Mouse (Mus musculus): ENCODE measurements around the gene Pigz. TPM values are rescaled to one million over a fixed set of nuclear protein-coding genes. Genes with fewer than 3 reads are reported as not detected.
"Not testable (repeated sequence)": the region's sequence is repeated elsewhere in the genome, so short reads cannot be mapped to it uniquely, and the experiment has no call there.

The Pigz gene
- polyA plus RNA-seq, 1 experiment from 2014 or later, result 0.33 TPM

DNA sequence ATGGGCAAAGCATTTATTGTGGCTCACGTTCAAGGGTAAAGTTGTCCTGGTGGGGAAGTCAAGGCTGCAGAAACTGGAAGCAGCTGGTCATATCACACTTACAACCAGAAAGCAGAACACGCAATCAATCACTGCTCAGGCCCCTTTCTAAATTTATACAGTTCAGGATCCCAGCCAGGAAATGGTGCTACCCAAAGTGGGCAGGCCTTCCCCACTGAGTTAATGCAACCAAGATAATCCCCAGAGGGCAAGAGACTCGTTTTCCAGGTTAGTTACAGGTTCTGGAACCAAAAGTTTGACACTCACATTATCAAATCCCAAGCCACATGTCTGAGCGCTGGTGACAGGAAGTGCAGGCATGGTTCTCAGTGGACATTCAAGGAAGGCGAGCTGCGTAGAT is 5.2 kb downstream of the Pigz start:
- no peak overlapping the region for H3K4me2 ChIP-seq (ENCODE audit: low read depth, low read length)
- no peaks in the 10 kb centered on the region for H3K36me3 ChIP-seq (ENCODE audit: control insufficient read depth, insufficient read depth, low read length)
- no peak for ATAC-seq (ENCODE audit: low read depth)
- peaks cover 21% of the 10 kb centered on the region for H3K27me3 ChIP-seq (ENCODE audit: control insufficient read depth, insufficient read depth, low read depth, low read length)
- H3K9me3 ChIP-seq (ENCODE audit: control insufficient read depth, low read length), result 0 out of 2 replicates have a peak, but pooled peaks cover 4% of the 10 kb centered on the region
- H3K4me3 ChIP-seq (ENCODE audit: low read length), result no peak overlapping the region
- H3K27ac ChIP-seq (ENCODE audit: low read length), result no peak overlapping the region
- H3K4me1 ChIP-seq (replicated peaks; ENCODE audit: control insufficient read depth, insufficient read depth, low read length), result peaks cover 3% of the 10 kb centered on the region
- WGBS, result 59% methylated on average over 6 of the region's 6 CpGs
- no peak overlapping the region for H3K9ac ChIP-seq (ENCODE audit: low read length)

DNA sequence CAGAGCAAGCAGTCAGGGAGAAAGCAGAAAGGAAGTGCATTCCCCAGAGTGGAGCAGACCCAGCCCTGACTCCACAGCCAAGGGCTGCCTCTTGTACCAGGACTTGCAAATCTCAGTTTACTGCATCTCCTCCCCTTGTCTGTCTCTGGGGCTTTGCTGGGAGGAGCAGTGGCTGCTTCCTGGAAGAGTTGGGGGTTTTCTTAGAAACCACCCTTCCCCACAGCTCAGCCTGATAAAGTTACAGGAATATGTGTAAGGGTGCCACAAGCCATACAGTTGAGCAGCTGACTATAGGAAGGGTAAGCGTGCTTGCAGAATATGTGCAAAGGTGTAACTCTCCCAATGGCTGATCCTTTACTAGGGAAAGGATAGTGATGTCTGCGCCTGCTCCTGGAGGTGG is 6.9 kb downstream of the Pigz start:
- Histone ChIP-seq H3K9ac (ENCODE audit: low read length) (no peak overlapping the region), H3K27ac (ENCODE audit: low read length) (no peak overlapping the region), H3K9me3 (ENCODE audit: control insufficient read depth, low read length) (0 out of 2 replicates have a peak, but pooled peaks cover 4% of the 10 kb centered on the region), H3K4me1 (replicated peaks; ENCODE audit: control insufficient read depth, insufficient read depth, low read length) (no peaks in the 10 kb centered on the region), H3K36me3 (ENCODE audit: control insufficient read depth, insufficient read depth, low read length) (no peaks in the 10 kb centered on the region), H3K27me3 (ENCODE audit: control insufficient read depth, insufficient read depth, low read depth, low read length) (peaks cover 5% of the 10 kb centered on the region), H3K4me2 (ENCODE audit: low read depth, low read length) (no peak overlapping the region), H3K4me3 (ENCODE audit: low read length) (no peak overlapping the region)
- 57% methylated on average over 2 of the region's 2 CpGs for WGBS
- ATAC-seq (ENCODE audit: low read depth), result no peak

DNA sequence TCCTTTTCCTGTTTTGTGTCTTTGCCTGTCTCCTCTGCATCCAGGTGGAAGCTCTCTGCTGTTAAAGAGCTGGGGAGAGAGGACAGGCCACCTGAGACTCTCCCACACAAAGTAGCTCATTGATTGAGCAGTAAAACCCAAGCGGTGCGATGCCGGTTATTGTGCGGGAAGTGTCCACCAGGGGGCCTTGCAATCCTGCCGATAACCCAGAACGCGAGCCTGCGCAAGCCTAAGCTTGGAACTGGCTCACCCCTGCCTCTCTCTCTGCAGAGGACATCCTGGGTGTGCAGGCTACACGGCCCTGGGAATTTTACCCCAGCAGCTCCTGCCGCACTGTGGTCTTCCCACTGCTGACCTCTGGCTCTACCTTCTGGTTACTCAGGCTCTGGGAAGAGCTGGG is 10.3 kb downstream of the Pigz start:
- peak; percentile 21; the same call in 1 of the 2 replicates for ATAC-seq (ENCODE audit: low read depth)

DNA sequence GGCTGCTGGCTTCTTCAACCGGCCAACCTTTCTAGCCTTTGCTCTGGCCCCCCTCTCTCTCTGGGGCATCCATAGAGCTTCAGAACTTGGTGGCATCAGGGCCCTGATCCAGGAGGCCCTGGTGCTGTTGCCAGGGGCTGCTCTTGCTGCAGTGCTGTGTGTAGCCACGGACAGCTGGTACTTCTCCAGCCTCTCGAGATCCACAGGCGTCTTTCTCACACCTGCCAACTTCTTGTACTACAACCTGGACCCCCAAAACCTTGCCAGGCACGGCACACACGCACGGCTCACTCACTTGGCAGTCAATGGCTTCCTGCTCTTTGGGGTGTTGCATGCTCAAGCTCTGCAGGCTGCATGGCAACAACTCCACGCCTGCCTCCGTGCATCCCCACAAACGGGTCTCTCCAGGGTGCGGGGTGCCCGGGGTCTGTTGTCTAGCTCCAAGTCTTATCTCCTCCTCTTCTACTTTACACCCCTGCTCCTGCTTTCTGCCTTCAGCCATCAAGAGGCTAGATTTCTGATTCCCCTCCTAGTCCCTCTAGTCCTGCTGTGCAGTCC is 11.1 kb downstream of the Pigz start:
- ATAC-seq (ENCODE audit: low read depth), result no peak
- no peaks in the 10 kb centered on the region for H3K9me3 ChIP-seq (ENCODE audit: control insufficient read depth, low read length)
- H3K4me1 ChIP-seq (replicated peaks; ENCODE audit: control insufficient read depth, insufficient read depth, low read length), result peaks cover 21% of the 10 kb centered on the region
- no peaks in the 10 kb centered on the region for H3K27me3 ChIP-seq (ENCODE audit: control insufficient read depth, insufficient read depth, low read depth, low read length)
- no peak overlapping the region for H3K4me2 ChIP-seq (ENCODE audit: low read depth, low read length)
- no peak overlapping the region for H3K4me3 ChIP-seq (ENCODE audit: low read length)
- H3K9ac ChIP-seq (ENCODE audit: low read length), result no peak overlapping the region
- no peak overlapping the region for H3K27ac ChIP-seq (ENCODE audit: low read length)
- 80% methylated on average over 12 of the region's 12 CpGs for WGBS
- H3K36me3 ChIP-seq (ENCODE audit: control insufficient read depth, insufficient read depth, low read length), result no peaks in the 10 kb centered on the region

More for the DNA sequence above, 10.3 kb downstream of the Pigz start:
- WGBS, result 5% methylated on average over 10 of the region's 10 CpGs
- no peak overlapping the region for H3K27ac ChIP-seq (ENCODE audit: low read length)
- H3K9ac ChIP-seq (ENCODE audit: low read length), result 0 out of 2 replicates have a peak overlapping the region, but pooled peaks have one; percentile 32
- no peaks in the 10 kb centered on the region for H3K9me3 ChIP-seq (ENCODE audit: control insufficient read depth, low read length)
- no peaks in the 10 kb centered on the region for H3K27me3 ChIP-seq (ENCODE audit: control insufficient read depth, insufficient read depth, low read depth, low read length)
- H3K4me1 ChIP-seq (replicated peaks; ENCODE audit: control insufficient read depth, insufficient read depth, low read length), result peaks cover 13% of the 10 kb centered on the region
- no peak overlapping the region for H3K4me3 ChIP-seq (ENCODE audit: low read length)
- no peak overlapping the region for H3K4me2 ChIP-seq (ENCODE audit: low read depth, low read length)
- no peaks in the 10 kb centered on the region for H3K36me3 ChIP-seq (ENCODE audit: control insufficient read depth, insufficient read depth, low read length)

DNA sequence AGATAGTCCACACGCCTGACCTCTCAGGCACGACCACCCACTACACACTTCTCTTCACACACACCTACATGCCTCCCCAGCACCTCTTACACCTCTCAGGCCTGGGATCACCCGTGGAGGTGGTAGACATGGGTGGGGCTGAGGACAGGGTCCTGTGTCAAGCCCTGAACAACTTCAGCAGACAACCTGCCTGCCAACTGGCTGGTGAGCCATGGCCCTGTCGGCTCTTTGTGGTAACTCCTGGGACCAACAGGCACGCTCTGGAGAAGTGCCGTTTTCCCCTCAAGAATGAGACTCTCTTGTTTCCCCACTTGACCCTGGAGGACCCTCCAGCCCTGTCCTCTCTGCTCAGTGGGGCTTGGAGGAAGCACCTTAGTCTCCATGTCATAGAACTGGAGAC is 11.7 kb downstream of the Pigz start:
- no peak overlapping the region for H3K27ac ChIP-seq (ENCODE audit: low read length)
- no peaks in the 10 kb centered on the region for H3K36me3 ChIP-seq (ENCODE audit: control insufficient read depth, insufficient read depth, low read length)
- H3K9ac ChIP-seq (ENCODE audit: low read length), result no peak overlapping the region
- 70% methylated on average over 6 of the region's 6 CpGs for WGBS
- peaks cover 21% of the 10 kb centered on the region for H3K4me1 ChIP-seq (replicated peaks; ENCODE audit: control insufficient read depth, insufficient read depth, low read length)
- no peak overlapping the region for H3K4me2 ChIP-seq (ENCODE audit: low read depth, low read length)
- H3K9me3 ChIP-seq (ENCODE audit: control insufficient read depth, low read length), result no peaks in the 10 kb centered on the region
- no peak overlapping the region for H3K4me3 ChIP-seq (ENCODE audit: low read length)
- no peaks in the 10 kb centered on the region for H3K27me3 ChIP-seq (ENCODE audit: control insufficient read depth, insufficient read depth, low read depth, low read length)
- no peak for ATAC-seq (ENCODE audit: low read depth)

DNA sequence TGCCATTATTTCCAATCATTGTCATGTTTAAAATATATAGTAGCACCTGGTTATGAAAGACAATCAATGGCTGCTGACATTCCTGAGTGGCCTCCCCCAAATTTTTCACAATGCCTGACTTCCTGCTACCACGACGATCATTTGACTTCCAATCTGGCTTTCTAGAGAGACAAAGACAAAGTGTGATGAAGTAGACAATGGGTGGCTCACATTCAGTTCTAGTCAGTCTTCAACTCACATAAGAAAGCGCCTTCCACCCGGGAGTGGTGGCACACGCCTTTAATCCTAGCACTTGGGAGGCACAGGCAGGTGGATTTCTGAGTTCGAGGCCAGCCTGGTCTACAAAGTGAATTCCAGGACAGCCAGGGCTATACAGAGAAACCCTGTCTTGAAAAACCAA is 12.3 kb downstream of the Pigz start:
- ATAC-seq (ENCODE audit: low read depth); H3K4me2 ChIP-seq (ENCODE audit: low read depth, low read length); H3K4me3 ChIP-seq (ENCODE audit: low read length); H3K36me3 ChIP-seq (ENCODE audit: control insufficient read depth, insufficient read depth, low read length); H3K27me3 ChIP-seq (ENCODE audit: control insufficient read depth, insufficient read depth, low read depth, low read length); H3K9me3 ChIP-seq (ENCODE audit: control insufficient read depth, low read length); H3K9ac ChIP-seq (ENCODE audit: low read length); H3K27ac ChIP-seq (ENCODE audit: low read length): not testable (repeated sequence)
- peaks cover 21% of the 10 kb centered on the region for H3K4me1 ChIP-seq (replicated peaks; ENCODE audit: control insufficient read depth, insufficient read depth, low read length)
- WGBS, result 87% methylated on average over 6 of the region's 6 CpGs

DNA sequence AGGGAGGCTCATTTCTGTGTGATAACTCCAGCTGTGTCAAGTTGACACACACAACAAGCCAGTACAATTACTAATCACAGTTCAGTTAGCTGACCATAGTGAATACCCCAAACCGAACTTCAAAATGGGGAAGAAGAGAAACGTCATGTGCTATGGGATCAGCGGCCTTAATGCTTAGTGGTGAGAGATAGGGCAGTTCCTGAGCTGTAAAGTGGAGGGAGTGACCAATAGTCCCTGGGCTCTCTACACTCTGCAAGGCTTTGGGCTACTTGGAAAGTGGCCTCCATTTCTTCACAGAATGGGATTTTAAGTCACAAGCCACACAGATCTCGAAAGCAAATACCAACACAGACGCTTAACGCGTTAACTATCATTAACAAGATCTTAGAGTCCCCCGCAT is 13.7 kb downstream of the Pigz start:
- peak overlapping the region; percentile 79 for H3K4me3 ChIP-seq (ENCODE audit: low read length)
- ATAC-seq (ENCODE audit: low read depth), result no peak
- H3K27ac ChIP-seq (ENCODE audit: low read length), result peak overlapping the region; percentile 84; the same call in 1 of the 2 replicates
- H3K36me3 ChIP-seq (ENCODE audit: control insufficient read depth, insufficient read depth, low read length), result peaks cover 5% of the 10 kb centered on the region; the same call in 1 of the 2 replicates
- no peaks in the 10 kb centered on the region for H3K27me3 ChIP-seq (ENCODE audit: control insufficient read depth, insufficient read depth, low read depth, low read length)
- no peaks in the 10 kb centered on the region for H3K9me3 ChIP-seq (ENCODE audit: control insufficient read depth, low read length)
- 19% methylated on average over 8 of the region's 8 CpGs for WGBS
- peak overlapping the region; percentile 92 for H3K9ac ChIP-seq (ENCODE audit: low read length)
- peaks cover 21% of the 10 kb centered on the region for H3K4me1 ChIP-seq (replicated peaks; ENCODE audit: control insufficient read depth, insufficient read depth, low read length)
- peak overlapping the region; percentile 66 for H3K4me2 ChIP-seq (ENCODE audit: low read depth, low read length)

DNA sequence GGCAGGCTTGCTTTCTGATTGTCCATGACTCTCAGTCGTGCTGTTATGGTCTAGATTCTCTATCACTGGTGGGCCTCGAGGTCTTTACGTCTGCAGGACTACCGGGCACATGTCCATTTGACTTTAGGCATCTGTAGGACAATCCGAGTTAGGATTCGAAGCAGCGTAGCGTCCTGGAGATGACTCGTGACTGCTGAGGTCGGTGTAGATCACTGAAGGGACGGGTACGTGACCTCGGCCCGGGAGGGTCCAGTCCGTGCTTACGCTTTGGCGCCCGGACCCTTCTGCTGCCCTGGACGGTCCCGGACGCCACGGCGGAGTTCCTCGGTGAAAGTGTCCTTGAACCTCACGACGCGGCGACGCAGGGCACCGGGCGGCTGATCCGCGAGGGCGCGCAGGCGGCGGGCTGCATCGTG is 14.3 kb downstream of the Pigz start:
- Histone ChIP-seq H3K4me3 (ENCODE audit: low read length) (peak overlapping the region; percentile 79), H3K9ac (ENCODE audit: low read length) (peak overlapping the region; percentile 92), H3K27ac (ENCODE audit: low read length) (peak overlapping the region; percentile 84), H3K9me3 (ENCODE audit: control insufficient read depth, low read length) (no peaks in the 10 kb centered on the region), H3K4me2 (ENCODE audit: low read depth, low read length) (peak overlapping the region; percentile 66), H3K27me3 (ENCODE audit: control insufficient read depth, insufficient read depth, low read depth, low read length) (no peaks in the 10 kb centered on the region), H3K4me1 (replicated peaks; ENCODE audit: control insufficient read depth, insufficient read depth, low read length) (peaks cover 21% of the 10 kb centered on the region), H3K36me3 (ENCODE audit: control insufficient read depth, insufficient read depth, low read length) (peaks cover 5% of the 10 kb centered on the region; the same call in 1 of the 2 replicates)
- under 1% methylated on average over 38 of the region's 38 CpGs for WGBS
- ATAC-seq (ENCODE audit: low read depth), result no peak; the same call in 1 of the 2 replicates

DNA sequence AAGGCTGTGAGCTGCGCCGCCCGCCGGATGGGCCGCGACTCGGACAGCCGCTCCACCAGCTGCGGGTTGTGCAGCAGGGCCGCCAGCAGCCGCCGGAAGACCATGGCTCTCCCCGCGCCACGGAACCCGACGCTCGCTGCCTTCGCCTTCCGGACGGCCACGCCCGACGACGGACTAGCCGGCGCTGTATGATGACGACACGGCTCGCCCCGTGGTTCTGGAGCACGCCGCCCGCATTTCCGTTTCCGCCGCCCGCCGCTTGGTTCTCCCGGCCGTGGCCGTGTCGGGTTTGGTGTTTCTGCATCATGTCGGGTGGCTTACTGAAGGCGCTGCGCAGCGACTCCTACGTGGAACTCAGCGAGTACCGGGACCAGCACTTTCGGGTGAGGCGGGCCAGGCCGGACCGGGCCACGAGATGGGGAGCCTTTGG is 14.7 kb downstream of the Pigz start, which contains the start of the genes 0610012G03Rik and Ncbp2:
Gene 0610012G03Rik, minus strand, starts transcription at position 150 of the 430 bp plus-strand sequence.
Gene Ncbp2, plus strand, starts transcription at position 169 of the 430 bp plus-strand sequence.
- no peaks in the 10 kb centered on the region for H3K9me3 ChIP-seq (ENCODE audit: control insufficient read depth, low read length)
- H3K4me1 ChIP-seq (replicated peaks; ENCODE audit: control insufficient read depth, insufficient read depth, low read length), result peaks cover 21% of the 10 kb centered on the region
- ATAC-seq (ENCODE audit: low read depth), result peak; percentile 96
- H3K27ac ChIP-seq (ENCODE audit: low read length), result peak within 1 kb of the TSS; percentile 84
- H3K36me3 ChIP-seq (ENCODE audit: control insufficient read depth, insufficient read depth, low read length), result peaks cover 5% of the 10 kb centered on the region; the same call in 1 of the 2 replicates
- peak within 1 kb of the TSS; percentile 66 for H3K4me2 ChIP-seq (ENCODE audit: low read depth, low read length)
- peak within 1 kb of the TSS; percentile 92 for H3K9ac ChIP-seq (ENCODE audit: low read length)
- H3K27me3 ChIP-seq (ENCODE audit: control insufficient read depth, insufficient read depth, low read depth, low read length), result no peaks in the 10 kb centered on the region
- H3K4me3 ChIP-seq (ENCODE audit: low read length), result peak within 1 kb of the TSS; percentile 79
- WGBS, result under 1% methylated on average over 48 of the region's 55 CpGs

Measured in lung, embryonic 16.5 days (tissue).